Mouse (Mus musculus) cerebellum, adult 2 months (tissue): ENCODE measurements around the gene Rnf144b. TPM values are rescaled to one million over a fixed set of nuclear protein-coding genes. Genes with fewer than 3 reads are reported as not detected.
A peak's percentile ranks its signal among the peaks of the same experiment; 100 is the strongest.

ENCODE experiments used
- DNase-seq, 2 experiments: peaks; one replicate each; pipeline ENCODE4 v3.0.0; 2021
- H3K27ac ChIP-seq: fragments of 200-500 bp; 2 replicates; pipeline ENCODE4 v1.5.1; 2012; ENCODE audit warnings: low read length, control low read depth, inconsistent platforms; ENCODE audit not compliant: insufficient read depth
- H3K27me3 ChIP-seq: fragments of 200-500 bp; 2 replicates; pipeline ENCODE4 v1.6.1; 2012; ENCODE audit warnings: inconsistent platforms, mild to moderate bottlenecking, low read length, moderate library complexity; ENCODE audit not compliant: control insufficient read depth, insufficient read depth
- H3K4me1 ChIP-seq: fragments of 200-500 bp; 2 replicates; pipeline ENCODE4 v1.6.1; 2011; ENCODE audit warnings: low read length; ENCODE audit not compliant: control insufficient read depth, insufficient read depth
- H3K4me3 ChIP-seq: fragments of 200-500 bp; replicated peaks from 2 replicates; pipeline ENCODE3; 2011; ENCODE audit warnings: mild to moderate bottlenecking, low read depth, low read length, control low read depth; ENCODE audit not compliant: insufficient read depth
- CTCF ChIP-seq: fragments of 200-500 bp; IDR thresholded peaks from 2 replicates; pipeline ENCODE4 v1.5.1; 2011; ENCODE audit warnings: low read depth, mild to moderate bottlenecking, control low read depth, low read length, moderate library complexity, borderline replicate concordance; ENCODE audit not compliant: insufficient read depth
- POLR2A ChIP-seq: fragments of 200-500 bp; IDR thresholded peaks from 2 replicates; pipeline ENCODE4 v1.6.1; 2011; ENCODE audit warnings: low read length, control low read depth, borderline replicate concordance; ENCODE audit not compliant: insufficient read depth
- WGBS: fragments of 180-500 bp; shearing (Covaris S2); methylation state at CpG from one replicate; pipeline ENCODE4 v1.1.7; 2018; 5-methylcytosine and 5-hydroxymethylcytosine counted together
- polyA plus RNA-seq: library from polyadenylated mRNA; depleted of rRNA; stranded (reverse); fragments of >200 nt; gene quantifications from 2 replicates; pipeline ENCODE4 v1.2.3, GENCODE M21; 2012

Rnf144b gene
- polyA plus RNA-seq, 1 experiment, result 8.5 TPM

DNA sequence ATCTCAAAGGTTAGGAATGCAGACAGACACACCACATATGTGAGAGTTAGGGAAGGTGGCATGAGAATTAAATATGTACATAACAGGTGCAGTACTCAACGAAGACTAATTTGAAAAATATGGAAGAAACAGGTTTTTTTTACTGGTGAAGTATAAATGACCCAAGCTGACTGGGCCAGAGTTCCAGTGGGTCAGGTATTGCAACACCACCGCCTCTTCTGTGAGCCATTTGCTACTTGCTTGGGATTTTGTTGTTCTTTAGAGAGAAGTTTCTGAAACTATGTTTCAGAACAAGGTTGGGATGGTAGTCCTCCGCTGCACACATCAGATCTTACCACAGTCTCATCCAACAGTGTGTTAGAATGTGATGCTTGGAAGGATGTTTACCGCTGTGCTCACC lies 65.4 kb downstream of the Rnf144b start:
- TF ChIP-seq POLR2A (no peak), CTCF (no peak)
- no peak overlapping the region for H3K4me3 ChIP-seq
- no peak for DNase-seq
- H3K27ac ChIP-seq, result no peak overlapping the region
- WGBS, result 87% methylated on average over 4 of the region's 4 CpGs
- no peaks in the 10 kb centered on the region for H3K27me3 ChIP-seq
- no peaks in the 10 kb centered on the region for H3K4me1 ChIP-seq

DNA sequence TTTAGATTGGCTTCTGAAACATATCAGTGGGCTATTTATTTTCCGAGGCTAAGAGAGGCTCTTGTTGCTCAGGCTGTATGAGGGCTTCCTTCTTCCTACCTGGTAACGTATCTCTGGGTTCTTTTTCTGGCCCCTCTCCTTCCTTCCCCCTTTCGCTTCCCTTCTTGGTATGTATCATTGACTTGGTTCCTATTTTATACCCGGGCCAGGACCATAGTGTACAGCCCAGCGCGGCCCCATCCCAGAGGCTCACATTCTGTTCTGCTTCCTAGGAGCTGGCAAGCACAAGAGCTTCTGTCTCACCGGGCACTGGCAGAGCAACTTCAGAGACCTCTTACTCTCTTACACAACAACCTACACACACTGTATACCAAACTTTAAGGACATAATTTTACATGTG lies 67.5 kb downstream of the Rnf144b start:
- TF ChIP-seq CTCF (no peak), POLR2A (no peak)
- no peak overlapping the region for H3K4me3 ChIP-seq
- no peak overlapping the region for H3K27ac ChIP-seq
- 80% methylated on average over 7 of the region's 7 CpGs for WGBS
- H3K4me1 ChIP-seq, result peaks cover 3% of the 10 kb centered on the region; the same call in 1 of the 2 replicates
- H3K27me3 ChIP-seq, result no peaks in the 10 kb centered on the region
- no peak for DNase-seq

DNA sequence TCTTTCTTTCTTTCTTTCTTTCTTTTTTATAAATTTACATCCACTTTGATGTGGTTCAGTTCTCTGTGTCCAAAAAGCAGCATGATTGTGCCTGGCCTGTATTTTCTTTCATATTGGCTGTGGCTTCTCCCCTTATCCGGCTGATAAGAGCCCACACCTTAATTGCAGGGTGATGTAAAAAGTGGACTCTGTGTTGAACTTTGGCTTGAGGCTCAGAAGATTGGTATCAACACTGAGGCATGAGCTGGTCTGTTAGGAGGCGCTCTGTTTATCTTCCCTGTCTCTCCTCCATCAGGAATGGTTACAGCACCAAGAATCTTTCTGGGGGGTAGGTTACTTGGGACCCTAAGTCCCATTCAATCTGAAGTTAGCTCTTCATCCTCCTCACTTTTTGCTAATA lies 69.7 kb downstream of the Rnf144b start:
- Histone ChIP-seq H3K27ac (no peak overlapping the region), H3K27me3 (no peaks in the 10 kb centered on the region), H3K4me1 (peaks cover 3% of the 10 kb centered on the region; the same call in 1 of the 2 replicates), H3K4me3 (no peak overlapping the region)
- 88% methylated on average over 2 of the region's 2 CpGs for WGBS
- no peak for DNase-seq
- no peak for TF ChIP-seq POLR2A
- no peak for TF ChIP-seq CTCF

DNA sequence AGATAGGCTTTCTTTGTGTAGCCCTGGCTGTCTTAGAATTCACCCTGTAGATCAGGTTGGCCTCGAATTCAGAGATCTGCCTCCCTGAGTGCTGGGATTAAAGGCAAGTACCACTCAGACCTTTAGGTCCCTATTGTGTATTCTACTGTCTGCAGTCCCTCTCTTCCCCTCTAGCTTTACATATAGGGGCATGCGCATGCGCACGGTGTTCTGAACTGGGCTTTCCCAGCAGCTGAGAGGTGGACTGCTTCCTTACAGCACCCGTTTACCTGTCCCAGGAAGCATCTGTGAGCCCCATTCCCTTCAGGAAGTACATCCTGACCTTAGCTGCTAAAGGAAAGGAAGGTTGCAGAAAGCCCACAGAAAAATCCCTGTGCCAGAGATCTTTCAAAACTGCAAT lies 70.3 kb downstream of the Rnf144b start:
- no peaks in the 10 kb centered on the region for H3K27me3 ChIP-seq
- H3K4me3 ChIP-seq, result no peak overlapping the region
- H3K27ac ChIP-seq, result no peak overlapping the region
- H3K4me1 ChIP-seq, result peaks cover 3% of the 10 kb centered on the region; the same call in 1 of the 2 replicates
- TF ChIP-seq CTCF (no peak), POLR2A (no peak)
- DNase-seq, result no peak
- WGBS, result 90% methylated on average over 5 of the region's 5 CpGs

DNA sequence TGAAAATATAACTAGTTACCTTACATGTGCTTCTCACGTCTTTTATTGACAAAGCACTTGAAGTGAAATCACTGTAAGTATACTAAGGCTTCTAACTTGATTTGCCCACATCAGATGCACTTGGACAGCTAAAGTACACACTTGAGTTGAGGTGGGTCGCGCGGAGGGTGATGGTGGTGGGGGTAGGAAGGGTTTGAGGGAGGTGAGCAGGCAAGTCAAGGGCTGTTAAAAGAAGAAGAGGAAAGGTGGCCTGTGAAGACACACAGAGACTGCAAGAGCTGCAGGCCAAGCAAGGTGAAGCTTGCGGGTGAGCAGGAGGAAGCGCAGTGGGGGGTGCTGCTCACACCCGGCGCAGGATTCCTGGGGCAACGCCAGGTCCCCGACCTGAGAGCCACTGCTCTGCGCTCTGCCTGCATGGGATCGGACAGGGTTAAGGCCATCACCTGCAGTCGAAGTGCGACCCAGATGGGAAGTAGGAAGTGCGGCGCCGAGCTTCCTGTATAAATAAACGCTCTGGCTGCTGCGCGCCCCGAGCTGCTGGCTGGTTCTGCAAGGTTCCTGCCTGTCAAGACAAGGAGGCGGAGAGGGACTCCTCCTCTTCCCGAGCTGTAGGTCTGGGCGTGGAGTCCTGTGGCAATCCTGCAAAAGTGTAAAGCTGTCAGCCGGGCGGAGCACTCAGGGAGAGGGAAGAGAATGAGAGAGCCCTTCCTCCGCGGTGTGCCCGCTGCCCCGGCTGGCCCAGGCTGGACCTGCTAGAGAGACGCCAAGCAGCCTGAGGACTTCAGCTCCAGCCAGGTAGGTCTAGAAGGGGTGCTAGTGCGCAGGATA lies 71.1 kb downstream of the Rnf144b start:
- Histone ChIP-seq H3K27me3 (no peaks in the 10 kb centered on the region), H3K4me3 (peak overlapping the region; percentile 82), H3K4me1 (peaks cover 3% of the 10 kb centered on the region; the same call in 1 of the 2 replicates), H3K27ac (peak overlapping the region; percentile 20)
- DNase-seq, result peak; percentile 84 to 86
- 8% methylated on average over 32 of the region's 32 CpGs for WGBS
- no peak for TF ChIP-seq CTCF
- TF ChIP-seq POLR2A, result peak; percentile 57; the same call in 1 of the 2 replicates

DNA sequence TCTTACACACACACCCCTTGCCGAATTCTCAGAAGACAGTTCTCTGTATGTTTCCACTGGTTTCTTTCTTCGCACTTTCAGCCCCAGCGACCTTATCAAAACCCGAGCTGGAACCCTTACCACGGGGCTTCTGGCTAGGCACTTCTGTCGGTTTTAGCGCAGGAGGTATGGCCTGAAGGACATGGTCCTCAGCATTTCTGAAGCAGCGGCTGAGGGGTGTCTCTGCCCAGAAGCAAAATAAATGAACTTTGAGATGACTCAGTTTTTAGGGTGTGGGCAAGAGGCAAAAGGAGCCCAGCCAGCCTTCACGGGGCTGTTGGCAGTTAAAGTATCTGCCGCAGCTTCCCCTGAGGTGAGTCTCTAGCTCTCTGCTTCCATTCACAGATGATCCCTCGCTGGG lies 72.2 kb downstream of the Rnf144b start:
- TF ChIP-seq POLR2A (no peak), CTCF (no peak)
- peak; percentile 30 to 51 for DNase-seq
- Histone ChIP-seq H3K27ac (peak overlapping the region; percentile 2; the same call in 1 of the 2 replicates), H3K27me3 (no peaks in the 10 kb centered on the region), H3K4me1 (peaks cover 3% of the 10 kb centered on the region), H3K4me3 (peak overlapping the region; percentile 82)
- 15% methylated on average over 11 of the region's 11 CpGs for WGBS

DNA sequence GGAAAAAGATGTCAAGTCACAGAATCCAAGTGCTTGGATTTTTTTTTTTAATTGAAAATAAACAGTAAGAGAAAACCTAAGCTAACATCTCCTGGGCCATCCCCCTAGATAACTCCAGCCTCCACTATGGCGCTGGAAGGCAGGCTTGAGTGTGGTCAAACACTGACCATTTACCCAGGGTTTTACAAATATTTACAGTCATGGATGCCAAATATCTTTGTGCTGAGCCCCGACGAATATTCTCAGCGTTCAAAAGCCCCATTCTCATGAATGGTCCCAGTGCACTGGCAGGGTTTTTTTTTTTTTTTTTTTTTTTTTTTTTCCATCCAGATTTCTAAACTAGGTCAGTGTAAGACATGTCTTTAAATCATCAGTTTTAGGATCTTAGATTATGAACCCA lies 73.0 kb downstream of the Rnf144b start:
- no peak for DNase-seq
- no peak for TF ChIP-seq CTCF
- TF ChIP-seq POLR2A, result no peak
- Histone ChIP-seq H3K4me3 (no peak overlapping the region), H3K27ac (no peak overlapping the region), H3K4me1 (peaks cover 3% of the 10 kb centered on the region), H3K27me3 (no peaks in the 10 kb centered on the region)
- WGBS, result 76% methylated on average over 4 of the region's 4 CpGs

DNA sequence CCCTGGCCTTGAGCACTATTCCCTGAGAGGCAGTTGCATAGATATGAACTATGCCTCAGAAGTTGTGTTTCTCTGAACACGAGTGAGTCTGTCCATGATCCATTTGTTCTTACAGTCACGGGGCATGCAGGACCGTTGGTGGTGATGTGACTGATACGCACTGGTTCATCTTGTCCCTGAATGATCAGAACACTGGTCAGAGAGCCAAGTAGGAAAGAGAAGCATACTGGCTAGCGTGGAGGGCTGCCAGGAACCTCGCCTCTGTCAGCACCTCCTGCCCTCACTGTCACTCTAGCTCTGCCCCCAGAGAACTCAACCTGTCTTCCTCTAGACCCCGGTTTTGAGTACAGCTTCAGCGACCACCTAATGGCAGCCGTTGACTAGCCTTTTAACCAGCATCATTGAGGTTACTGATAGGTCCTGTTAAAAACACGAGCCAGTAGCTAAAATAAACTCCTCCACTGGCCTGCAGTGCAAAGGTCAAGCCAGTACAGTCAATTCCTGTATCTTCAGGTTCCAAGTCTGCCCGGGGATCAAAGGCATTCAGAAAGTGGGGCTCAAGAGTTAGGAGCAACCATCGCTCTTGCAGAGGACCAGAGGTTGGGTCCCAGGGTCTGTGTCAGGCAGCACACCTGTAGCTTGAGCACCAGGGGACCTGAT lies 77.7 kb downstream of the Rnf144b start:
- peaks cover 9% of the 10 kb centered on the region for H3K4me1 ChIP-seq
- H3K27me3 ChIP-seq, result no peaks in the 10 kb centered on the region
- H3K4me3 ChIP-seq, result no peak overlapping the region
- TF ChIP-seq POLR2A, result no peak
- H3K27ac ChIP-seq, result no peak overlapping the region
- DNase-seq, result peak in 1 of 2 experiments; percentile 19
- 76% methylated on average over 12 of the region's 12 CpGs for WGBS
